Mouse (Mus musculus): ENCODE results near the gene Cntn4.

- TF ChIP-seq POLR2A (IDR thresholded peaks at IDR 0.05; ENCODE audit: borderline replicate concordance, insufficient read depth, low read length) (no peak), CTCF (IDR thresholded peaks at IDR 0.05; ENCODE audit: borderline replicate concordance, insufficient read depth, low read depth, low read length) (no peak)
These were observed 826.5 kb downstream of the Cntn4 start for GRCm38 (mm10) chr6:106503961-106504360.

Data from cerebellum, adult 2 months (tissue).